Mouse (Mus musculus): ENCODE measurements around the gene Ttc28. TPM values are rescaled to one million over a fixed set of nuclear protein-coding genes. Genes with fewer than 3 reads are reported as not detected.
"Not testable (repeated sequence)": the region's sequence is repeated elsewhere in the genome, so short reads cannot be mapped to it uniquely, and the experiment has no call there.

Ttc28 gene
- 10 to 100 TPM; 13.5 to 15.3 TPM for total RNA-seq (2021)

- intact Hi-C loops (cut with DNase I) = loop anchor here (1.0 to 2.0 kb wide), 2 partner anchors 20 to 41 kb away; partner anchors contain the start of genes Chek2 and Hscb
- DNase-seq = peak; percentile 91 to 92
Observed at GRCm38 (mm10) chr5:110879584-110880374, at the start of gene Ttc28. Gene Ttc28, plus strand, starts transcription at chr5:110879803.

- DNase-seq = no peak
- intact Hi-C loops (cut with DNase I) = no loop called here
Observed at GRCm38 (mm10) chr5:110831036-110831720, 48.4 kb upstream of the Ttc28 start.

- intact Hi-C loops (cut with DNase I) = loop anchor here (1.0 to 5.0 kb wide), 6 partner anchors 49 to 436 kb away; no protein-coding TSS in a partner anchor
- peak; percentile 69 to 72 for DNase-seq
Observed at GRCm38 (mm10) chr5:110835959-110836358, 43.6 kb upstream of the Ttc28 start.

- intact Hi-C loops (cut with DNase I) = loop anchor here (2.0 to 5.0 kb wide), 7 partner anchors 27 to 495 kb away; partner anchors contain the start of genes Ttc28 and Ulk1
- not testable (repeated sequence) for DNase-seq
Observed at GRCm38 (mm10) chr5:110838016-110838415, 41.6 kb upstream of the Ttc28 start.

DNA sequence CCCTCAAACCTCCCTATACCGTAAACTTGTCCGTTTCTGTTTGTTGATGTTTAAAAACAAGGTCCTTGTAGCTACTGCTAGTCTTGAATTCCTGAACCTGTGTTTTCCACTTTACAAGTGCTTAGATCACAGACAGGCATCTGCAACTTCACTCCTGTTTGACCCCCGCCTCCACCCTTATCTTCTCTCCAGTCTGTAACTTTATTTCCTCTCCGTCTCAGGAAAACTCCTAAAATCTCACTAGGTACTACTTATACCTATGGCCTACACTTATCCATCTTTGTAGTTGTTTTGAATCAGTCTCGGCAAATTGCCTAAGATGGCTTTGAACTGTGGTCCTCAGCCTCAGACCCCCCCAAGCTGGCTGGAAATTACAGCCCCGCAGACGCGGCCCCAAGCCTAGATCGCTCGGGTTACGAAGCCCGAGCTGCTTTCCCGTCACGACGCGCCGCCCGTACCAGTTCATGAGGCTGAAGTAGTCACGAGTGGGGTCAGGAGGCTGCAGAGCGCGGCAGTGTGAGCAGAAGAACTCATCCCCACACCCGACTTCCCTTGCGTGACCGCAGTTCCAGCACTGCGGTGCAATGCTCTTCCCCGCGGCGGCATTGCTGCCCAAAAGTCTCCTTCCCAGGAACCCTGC is 40.4 kb upstream of the Ttc28 start:
- DNase-seq = no peak
- intact Hi-C loops (cut with DNase I) = loop anchor here (2.0 to 5.0 kb wide), 7 partner anchors 28 to 494 kb away; partner anchors contain the start of genes Ttc28 and Ulk1

DNA sequence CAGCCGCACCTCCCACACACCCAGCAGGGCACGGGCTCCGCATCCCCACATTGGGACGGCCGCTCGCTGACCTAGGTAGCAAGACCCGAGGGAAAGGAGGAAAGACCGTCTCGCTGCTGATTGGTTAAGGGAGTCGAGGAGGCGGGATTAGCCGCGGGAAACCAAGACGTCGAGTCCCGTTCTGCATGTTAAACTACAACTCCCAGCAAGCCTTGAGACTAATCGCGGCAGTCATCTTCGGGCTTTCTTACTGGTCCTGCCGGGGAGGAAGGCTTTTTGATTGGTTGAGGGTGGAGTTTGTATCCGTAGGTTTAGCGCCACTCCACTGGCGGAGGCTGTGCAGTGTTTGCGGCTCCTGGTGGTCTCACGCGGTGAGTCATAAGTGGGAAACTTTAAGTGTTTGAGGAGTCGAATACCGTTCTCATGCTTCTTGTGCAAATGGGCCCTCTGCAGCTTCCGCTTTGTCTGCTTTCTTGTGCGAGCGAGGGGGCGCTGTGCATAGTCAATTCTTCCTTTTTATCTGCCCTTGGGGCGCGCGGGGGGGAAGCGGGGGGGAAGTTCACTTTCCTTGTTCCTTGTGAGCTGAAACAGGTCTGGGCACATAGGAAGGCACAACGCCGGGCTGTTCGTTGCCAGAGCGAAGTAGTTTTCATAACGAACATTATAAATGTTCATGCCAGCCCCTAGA is 39.8 kb upstream of the Ttc28 start, which contains the start of the genes Hscb and Chek2:
TSS of gene Hscb (minus strand) at position 100 of the 688 bp plus-strand sequence.
TSS of gene Chek2 (plus strand) at position 302 of the 688 bp plus-strand sequence.
- intact Hi-C loops (cut with DNase I) = loop anchor here (2.0 to 5.0 kb wide), 8 partner anchors 15 to 493 kb away; partner anchors contain the start of genes Ttc28 and Ulk1
- DNase-seq = peak; percentile 97

- intact Hi-C loops (cut with DNase I) = loop anchor here (2.0 kb wide), 1 partner anchor 14 kb away; no protein-coding TSS in a partner anchor
- peak in 1 of 2 experiments; percentile 49 for DNase-seq
Observed at GRCm38 (mm10) chr5:110840465-110840864, 39.1 kb upstream of the Ttc28 start.

DNA sequence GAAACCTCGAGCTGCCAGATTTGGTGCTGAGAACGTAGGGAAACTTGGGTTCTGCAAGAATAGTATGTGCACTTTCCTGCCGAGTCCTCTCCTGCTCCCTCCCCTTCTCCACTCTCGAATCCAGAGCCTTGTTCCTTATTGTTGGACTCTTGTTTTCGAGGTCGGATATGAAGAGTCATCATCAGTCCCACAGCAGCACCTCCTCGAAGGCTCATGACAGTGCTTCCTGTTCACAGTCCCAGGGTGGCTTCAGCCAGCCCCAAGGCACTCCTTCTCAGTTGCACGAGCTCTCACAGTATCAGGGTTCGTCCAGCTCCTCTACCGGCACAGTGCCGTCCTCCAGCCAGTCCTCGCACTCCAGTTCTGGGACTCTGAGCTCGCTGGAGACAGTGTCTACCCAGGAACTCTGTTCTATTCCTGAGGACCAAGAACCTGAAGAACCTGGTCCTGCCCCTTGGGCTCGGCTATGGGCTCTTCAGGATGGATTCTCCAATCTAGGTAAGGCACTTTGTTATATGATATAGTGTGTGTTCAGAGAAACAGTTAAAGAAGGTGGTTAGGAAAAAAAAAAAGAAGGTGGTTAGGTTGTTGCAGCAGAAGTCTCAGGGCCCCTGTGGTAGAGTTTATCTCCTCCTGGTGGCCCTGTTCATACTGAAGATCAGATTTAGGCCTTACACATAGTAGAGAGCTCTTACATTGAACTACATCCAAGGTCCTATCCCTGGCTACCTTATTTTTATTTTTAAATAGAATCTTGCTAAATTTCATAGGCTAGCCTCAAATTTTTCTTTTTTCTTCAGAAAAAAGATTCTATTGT is 38.3 kb upstream of the Ttc28 start:
- DNase-seq = no peak
- intact Hi-C loops (cut with DNase I) = loop anchor here (2.0 kb wide), 1 partner anchor 14 kb away; no protein-coding TSS in a partner anchor

GRCm38 (mm10) chr5:110852990-110853389 is 26.6 kb upstream of the Ttc28 start:
- no peak for DNase-seq
- intact Hi-C loops (cut with DNase I) = no loop called here

DNA sequence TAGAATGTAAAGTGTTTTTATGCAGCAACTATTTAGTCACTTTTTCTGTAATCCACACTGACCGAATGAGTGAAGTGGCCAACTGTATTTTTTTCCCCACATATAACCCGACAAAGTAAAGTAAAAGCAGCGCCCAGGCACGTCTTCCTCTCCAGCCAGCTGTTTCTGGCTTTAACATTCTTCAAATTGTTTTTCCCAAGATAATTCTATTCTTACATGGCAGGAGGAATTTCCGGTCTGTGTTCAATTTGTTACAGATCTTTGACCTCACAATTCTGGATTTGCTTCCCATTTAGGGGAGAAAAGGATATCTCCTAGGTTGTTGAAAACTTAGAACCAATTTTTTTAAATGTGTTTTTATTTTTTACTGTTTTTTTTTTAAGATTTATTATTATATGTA is 22.5 kb upstream of the Ttc28 start:
- intact Hi-C loops (cut with DNase I) = no loop called here
- DNase-seq = no peak

DNA sequence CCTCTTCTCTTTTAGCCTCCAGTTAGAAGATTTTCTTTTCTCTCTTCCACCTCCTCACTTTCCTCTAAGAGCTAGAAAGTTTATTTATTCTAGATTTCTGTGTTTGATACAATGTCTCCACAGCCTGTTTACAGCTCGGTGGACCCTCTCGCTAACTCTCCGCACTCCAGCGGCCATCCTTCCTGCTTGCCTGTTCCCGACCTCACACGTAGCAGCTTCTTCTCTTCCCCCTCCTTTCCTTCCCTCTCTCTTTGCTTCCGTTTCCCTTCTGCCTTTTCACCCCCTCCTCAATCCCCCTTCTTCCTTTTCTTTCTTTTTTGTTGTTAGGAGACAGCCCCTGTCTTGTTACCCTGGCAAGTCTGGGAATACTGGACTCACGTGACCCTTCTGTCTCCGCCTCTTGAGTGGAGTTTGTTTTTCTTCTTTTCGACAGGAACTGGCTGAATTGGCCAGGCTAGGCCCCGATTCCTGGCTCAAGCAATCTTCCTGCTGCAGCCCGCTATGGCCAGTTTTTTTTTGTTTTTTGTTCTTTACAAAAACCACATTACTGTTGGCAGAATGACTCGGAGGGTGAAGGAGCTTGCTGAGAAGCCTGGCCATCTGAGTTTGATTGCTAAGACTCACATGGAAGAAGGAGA is 20.5 kb upstream of the Ttc28 start:
- intact Hi-C loops (cut with DNase I) = loop anchor here (1.0 kb wide), 1 partner anchor 20 kb away; the partner anchor contains the start of gene Ttc28

GRCm38 (mm10) chr5:110860445-110860844 is 19.2 kb upstream of the Ttc28 start:
- DNase-seq = no peak
- intact Hi-C loops (cut with DNase I) = no loop called here

More for the DNA sequence above, 20.5 kb upstream of the Ttc28 start:
- peak; percentile 68 to 72 for DNase-seq

- intact Hi-C loops (cut with DNase I) = no loop called here
- DNase-seq = no peak
Observed at GRCm38 (mm10) chr5:110868460-110868859, 11.1 kb upstream of the Ttc28 start.

DNA sequence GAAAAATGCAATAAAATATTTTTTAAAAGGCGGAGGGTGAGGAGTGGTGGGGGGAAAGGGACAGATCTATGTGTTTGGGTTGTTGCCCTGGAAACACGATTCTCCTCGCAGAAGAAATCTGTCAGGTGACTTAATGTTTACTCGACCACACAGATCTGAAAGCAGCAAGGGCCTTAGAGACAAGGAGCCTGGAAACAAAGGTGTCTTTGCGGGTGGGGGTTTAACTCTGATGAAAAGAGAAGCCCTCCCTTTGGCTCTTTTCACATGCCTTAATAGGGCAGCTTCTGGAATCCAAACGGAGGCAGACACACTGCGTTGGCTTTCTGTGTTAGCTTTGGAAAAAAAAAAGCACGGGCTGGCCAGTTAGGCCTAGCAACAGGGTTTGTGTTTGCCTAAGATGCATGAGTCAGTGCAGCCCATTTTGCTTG is 10.3 kb upstream of the Ttc28 start:
- DNase-seq = no peak
- intact Hi-C loops (cut with DNase I) = no loop called here

DNA sequence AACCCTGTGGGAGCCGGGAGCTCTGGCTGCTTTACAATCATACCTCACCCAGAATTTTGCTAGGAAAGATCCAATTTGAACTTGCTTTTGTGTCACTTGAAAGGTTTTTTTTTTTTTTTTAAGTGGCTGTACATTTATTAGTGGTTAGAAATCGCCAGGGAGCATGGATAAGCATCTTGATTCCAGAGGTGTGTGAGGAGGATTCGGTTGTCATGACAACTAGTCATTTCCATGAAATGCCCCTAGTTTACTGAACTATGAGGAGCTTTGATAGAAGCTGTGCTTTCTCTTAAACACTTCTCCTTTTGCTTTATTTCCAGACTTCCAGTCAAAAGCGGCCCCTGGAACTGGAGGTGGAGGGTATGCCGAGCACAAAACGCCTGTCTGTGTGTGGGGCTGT is 6.4 kb upstream of the Ttc28 start:
- no peak for DNase-seq
- intact Hi-C loops (cut with DNase I) = no loop called here

DNA sequence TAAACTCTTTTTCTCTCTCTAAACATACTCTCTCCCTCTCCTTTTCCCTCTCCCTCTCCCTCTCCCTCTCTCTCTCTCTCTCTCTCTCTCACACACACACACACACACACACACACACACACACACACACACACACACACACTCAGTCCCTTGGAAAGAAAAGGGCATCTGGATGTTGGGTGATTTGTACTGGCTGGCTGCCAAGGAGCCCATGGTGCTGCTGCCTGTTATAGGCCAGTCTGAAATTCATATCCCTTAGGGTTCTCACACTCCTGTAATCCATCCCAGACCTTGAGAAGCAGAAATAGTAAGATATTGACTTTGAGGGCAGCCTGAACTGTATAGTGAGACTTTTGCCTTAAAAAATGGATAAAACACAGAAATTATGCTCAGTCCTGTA is 4.9 kb upstream of the Ttc28 start:
- intact Hi-C loops (cut with DNase I) = no loop called here
- DNase-seq = no peak

- DNase-seq = no peak
- intact Hi-C loops (cut with DNase I) = no loop called here
Observed at GRCm38 (mm10) chr5:110875286-110875685, 4.3 kb upstream of the Ttc28 start.

All from heart, postnatal 36 days (tissue).